Mouse (Mus musculus) MEL (cell line): ENCODE data around the gene Fyttd1. TPM values are rescaled to one million over a fixed set of nuclear protein-coding genes. Genes with fewer than 3 reads are reported as not detected.
"Not testable (repeated sequence)": the region's sequence is repeated elsewhere in the genome, so short reads cannot be mapped to it uniquely, and the experiment has no call there.

Experiments
- DNase-seq: peaks from one replicate; pipeline ENCODE4 v3.0.0; 2011; ENCODE audit warnings: low read depth, low spot score
- H3K27ac ChIP-seq: 2 replicates; pipeline ENCODE4 v1.5.1; 2012; ENCODE audit warnings: low read depth, mild to moderate bottlenecking, control low read depth, low read length, moderate library complexity; ENCODE audit not compliant: control insufficient read depth
- H3K27me3 ChIP-seq, 2 experiments: fragments of 150-350 bp in 1 of 2; sonication (generic) in 1 of 2; 2 replicates each; pipeline ENCODE4 v1.6.1; 2012; ENCODE audit warnings: low read length in 2 of 2, mild to moderate bottlenecking in 2 of 2, improper control_type of control experiment in 1 of 2, moderate library complexity in 1 of 2; ENCODE audit not compliant: insufficient read depth in 2 of 2, control insufficient read depth in 1 of 2
- H3K36me3 ChIP-seq, 2 experiments: 2 replicates each; pipeline ENCODE4 v1.6.1; 2012 to 2014; ENCODE audit warnings: low read length in 2 of 2, improper control_type of control experiment in 1 of 2, inconsistent platforms in 1 of 2, mild to moderate bottlenecking in 1 of 2; ENCODE audit not compliant: insufficient read depth in 2 of 2, control insufficient read depth in 1 of 2
- H3K4me1 ChIP-seq, 2 experiments: fragments of 150-350 bp in 1 of 2; sonication (generic) in 1 of 2; 2 replicates each; pipeline ENCODE4 v1.6.1; 2012; ENCODE audit warnings: low read length in 2 of 2, improper control_type of control experiment in 1 of 2, mild to moderate bottlenecking in 1 of 2; ENCODE audit not compliant: insufficient read depth in 2 of 2, control insufficient read depth in 1 of 2
- H3K4me3 ChIP-seq, 2 experiments: fragments of 150-350 bp in 1 of 2; sonication (generic) in 1 of 2; 2 replicates each; pipeline ENCODE4 v1.5.1; 2012; ENCODE audit warnings: low read depth in 2 of 2, low read length in 2 of 2, mild to moderate bottlenecking in 2 of 2, moderate library complexity in 2 of 2, control low read depth in 1 of 2, improper control_type of control experiment in 1 of 2; ENCODE audit not compliant: control insufficient read depth in 1 of 2, insufficient read depth in 1 of 2
- H3K79me2 ChIP-seq: 2 replicates; pipeline ENCODE4 v1.6.1; 2012; ENCODE audit warnings: mild to moderate bottlenecking, low read length, moderate library complexity; ENCODE audit not compliant: control insufficient read depth, poor library complexity, insufficient read depth
- H3K9ac ChIP-seq: 2 replicates; pipeline ENCODE4 v1.6.1; 2012; ENCODE audit warnings: low read depth, mild to moderate bottlenecking, control low read depth, low read length, moderate library complexity; ENCODE audit not compliant: control insufficient read depth, poor library complexity, severe bottlenecking
- H3K9me3 ChIP-seq: fragments of 150-350 bp; sonication (generic); replicated peaks from 2 replicates; pipeline ENCODE4 v1.6.1; 2012; ENCODE audit warnings: mild to moderate bottlenecking, low read length, improper control_type of control experiment, moderate library complexity; ENCODE audit not compliant: insufficient read depth
- BHLHE40 ChIP-seq: IDR thresholded peaks from 2 replicates; pipeline ENCODE4 v1.6.1; 2012; ENCODE audit warnings: low read depth, mild to moderate bottlenecking, inconsistent platforms, low read length, improper control_type of control experiment, borderline replicate concordance
- CHD2 ChIP-seq: IDR thresholded peaks from 2 replicates; pipeline ENCODE4 v1.6.1; 2011; ENCODE audit warnings: low read length, improper control_type of control experiment
- HCFC1 ChIP-seq: IDR thresholded peaks from 2 replicates; pipeline ENCODE4 v1.6.1; 2012; ENCODE audit warnings: low read depth, mild to moderate bottlenecking, inconsistent platforms, low read length, improper control_type of control experiment, moderate library complexity
- KAT2A ChIP-seq: conservative IDR thresholded peaks from 2 replicates; pipeline ENCODE4 v1.6.1; 2012; ENCODE audit warnings: low read depth, low read length, improper control_type of control experiment, inconsistent platforms
- MAFK ChIP-seq: IDR thresholded peaks from 2 replicates; pipeline ENCODE4 v1.6.1; 2011; ENCODE audit warnings: low read depth, mild to moderate bottlenecking, low read length, improper control_type of control experiment, borderline replicate concordance
- MAZ ChIP-seq: IDR thresholded peaks from 2 replicates; pipeline ENCODE4 v1.6.1; 2012; ENCODE audit warnings: low read depth, mild to moderate bottlenecking, inconsistent platforms, low read length, improper control_type of control experiment
- MEF2A ChIP-seq: IDR thresholded peaks from 2 replicates; pipeline ENCODE4 v1.6.1; 2014; ENCODE audit warnings: low read depth, mild to moderate bottlenecking, inconsistent platforms, low read length, improper control_type of control experiment; ENCODE audit not compliant: poor library complexity, insufficient replicate concordance, severe bottlenecking; ENCODE audit errors: extremely low read depth
- NELFE ChIP-seq: IDR thresholded peaks from 2 replicates; pipeline ENCODE4 v1.6.1; 2011; ENCODE audit warnings: low read depth, low read length, improper control_type of control experiment
- NRF1 ChIP-seq: IDR thresholded peaks from 2 replicates; pipeline ENCODE4 v1.6.1; 2014; ENCODE audit warnings: low read depth, mild to moderate bottlenecking, inconsistent platforms, low read length, improper control_type of control experiment, moderate library complexity; ENCODE audit not compliant: poor library complexity, insufficient read depth, severe bottlenecking
- POLR2AphosphoS2 ChIP-seq: IDR thresholded peaks from 2 replicates; pipeline ENCODE4 v1.6.1; 2011; ENCODE audit warnings: low read length, improper control_type of control experiment
- POLR2AphosphoS5 ChIP-seq: IDR thresholded peaks from 2 replicates; pipeline ENCODE4 v1.6.1; 2012; ENCODE audit warnings: low read depth, borderline replicate concordance, mild to moderate bottlenecking, inconsistent platforms, low read length, moderate library complexity, mixed read lengths
- TCF12 ChIP-seq: IDR thresholded peaks from 2 replicates; pipeline ENCODE4 v1.6.1; 2014; ENCODE audit warnings: low read depth, mild to moderate bottlenecking, inconsistent platforms, low read length, improper control_type of control experiment, moderate library complexity
- UBTF ChIP-seq: IDR thresholded peaks from 2 replicates; pipeline ENCODE4 v1.6.1; 2012; ENCODE audit warnings: low read depth, mild to moderate bottlenecking, inconsistent platforms, low read length, improper control_type of control experiment, moderate library complexity, borderline replicate concordance; ENCODE audit not compliant: insufficient read depth
- ZKSCAN1 ChIP-seq: IDR thresholded peaks from 2 replicates; pipeline ENCODE4 v1.6.1; 2012; ENCODE audit warnings: low read depth, mild to moderate bottlenecking, inconsistent platforms, low read length, improper control_type of control experiment, moderate library complexity
- ZNF384 ChIP-seq: IDR thresholded peaks from 2 replicates; pipeline ENCODE4 v1.6.1; 2012; ENCODE audit warnings: low read depth, mild to moderate bottlenecking, inconsistent platforms, low read length, improper control_type of control experiment
- polyA plus RNA-seq, 2 experiments: library from polyadenylated mRNA; stranded (reverse) in 1 of 2; unstranded in 1 of 2; fragments of >175 nt in 1 of 2; fragments of >200 nt in 1 of 2; gene quantifications; 2 replicates each; pipeline versions ENCODE4 v1.2.1 to v1.2.4; 2012; ENCODE audit warnings: low replicate concordance in 2 of 2, low read depth in 1 of 2; ENCODE audit not compliant: insufficient read length in 2 of 2, insufficient read depth in 1 of 2, missing spikeins in 1 of 2
- total RNA-seq: library from RNA; depleted of rRNA; stranded (reverse); fragments of 300-350 nt; gene quantifications from 2 replicates; pipeline ENCODE4 v1.2.3, GENCODE M21; 2012

Gene Fyttd1
- total and polyA plus RNA-seq, 3 experiments, result 44.3 to 76.0 TPM; not detected in 1

DNA sequence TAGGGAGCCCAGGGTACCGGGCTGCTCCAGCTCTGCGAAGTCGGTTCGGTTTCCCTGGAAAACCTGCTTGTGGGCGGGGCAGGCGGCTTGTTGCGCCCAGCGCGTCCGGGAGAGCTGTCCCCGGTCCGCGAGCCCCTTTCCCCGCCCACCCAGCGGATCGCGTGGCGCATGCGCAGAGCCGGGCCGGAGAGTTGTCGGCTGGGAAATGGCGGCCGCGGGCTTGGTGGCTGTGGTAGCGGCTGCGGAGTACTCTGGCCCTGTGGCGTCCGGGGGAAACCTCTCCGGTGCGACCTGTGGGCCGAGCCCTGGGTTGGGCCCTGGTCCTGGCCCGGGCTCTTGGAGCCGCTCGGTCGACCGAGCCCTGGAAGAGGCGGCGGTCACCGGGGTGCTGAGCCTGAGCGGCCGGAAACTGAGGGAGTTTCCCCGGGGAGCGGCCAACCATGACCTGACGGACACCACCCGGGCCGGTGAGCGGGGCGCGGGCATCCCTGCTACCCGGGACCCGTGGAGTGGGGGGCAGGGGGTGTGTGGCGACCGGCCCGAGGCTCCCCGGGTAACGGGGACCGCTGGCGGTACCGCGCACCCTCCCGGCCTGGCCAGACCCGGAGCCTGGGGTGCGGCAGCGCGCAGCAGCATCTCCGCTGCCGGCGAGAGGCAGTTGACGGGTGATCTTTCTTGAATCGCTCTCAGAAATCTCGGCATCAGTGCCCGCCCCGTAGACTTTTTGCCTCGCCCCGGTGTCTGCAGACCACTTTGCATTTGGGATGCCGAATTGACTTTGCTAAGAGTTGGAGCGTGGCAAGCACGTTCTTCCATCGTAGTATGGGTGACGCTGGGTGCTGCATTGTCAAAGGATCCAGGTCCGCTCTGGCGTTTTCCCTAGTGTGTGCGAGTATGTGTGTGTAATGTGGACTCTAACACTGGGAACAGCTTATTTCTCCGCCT lies 36.9 kb downstream of the Fyttd1 start, which contains the start of gene Lrch3 (continued):
- TF ChIP-seq TCF12 (peak; percentile 69), POLR2AphosphoS5 (no peak), ZKSCAN1 (no peak), MAZ (no peak; the same call in 1 of the 2 replicates)

DNA sequence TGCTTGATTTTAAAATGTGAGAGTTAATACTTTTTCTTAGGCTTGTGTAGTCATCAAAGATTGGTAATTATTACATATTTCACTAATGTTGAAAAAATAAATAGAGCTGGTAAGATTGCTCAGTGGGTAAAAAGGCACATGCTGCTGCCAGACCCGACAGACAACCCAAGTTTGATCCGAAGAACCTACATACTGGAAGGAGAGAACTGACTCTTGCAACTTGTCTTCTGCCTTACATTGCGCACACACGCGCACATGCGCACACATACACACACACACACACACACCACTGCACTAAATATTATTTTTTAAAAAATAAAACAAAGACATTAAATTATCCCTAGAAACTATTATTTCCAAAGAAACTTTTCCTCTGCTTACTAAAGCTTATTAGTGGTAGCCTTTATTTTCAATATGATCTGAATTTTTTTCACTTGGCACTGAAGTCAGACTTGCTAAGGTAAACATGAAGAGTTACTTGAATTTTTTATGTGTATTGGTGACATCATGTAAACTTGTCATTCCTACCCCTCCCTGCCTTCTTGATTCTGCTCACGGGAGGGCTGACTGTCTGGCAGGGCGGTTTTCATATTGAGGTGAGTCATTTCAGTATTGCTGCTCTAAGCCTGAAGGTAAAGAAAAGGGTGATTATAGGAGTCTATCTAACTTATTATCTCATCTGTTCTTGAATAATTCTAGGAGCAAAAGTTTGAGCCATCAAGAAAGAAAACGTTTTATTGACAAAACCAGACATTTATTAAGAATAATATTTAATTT lies 38.2 kb downstream of the Fyttd1 start:
- H3K27me3 ChIP-seq, result no peaks in the 10 kb centered on the region
- H3K4me3 ChIP-seq, result peak overlapping the region; percentile 46 to 98
- peaks cover 24% of the 10 kb centered on the region for H3K79me2 ChIP-seq
- H3K36me3 ChIP-seq, result peaks cover 7 to 28% of the 10 kb centered on the region in 2 experiments
- no peak overlapping the region for H3K27ac ChIP-seq
- no peak for TF ChIP-seq NELFE
- TF ChIP-seq NRF1, result peak; percentile 51; the same call in 1 of the 2 replicates
- TF ChIP-seq, all 39 proteins: peak for 1
- peak overlapping the region; percentile 96 for H3K9ac ChIP-seq
- H3K4me1 ChIP-seq, result peaks cover 10 to 20% of the 10 kb centered on the region in 2 experiments
- H3K9me3 ChIP-seq, result no peaks in the 10 kb centered on the region
- DNase-seq, result peak; percentile 55

DNA sequence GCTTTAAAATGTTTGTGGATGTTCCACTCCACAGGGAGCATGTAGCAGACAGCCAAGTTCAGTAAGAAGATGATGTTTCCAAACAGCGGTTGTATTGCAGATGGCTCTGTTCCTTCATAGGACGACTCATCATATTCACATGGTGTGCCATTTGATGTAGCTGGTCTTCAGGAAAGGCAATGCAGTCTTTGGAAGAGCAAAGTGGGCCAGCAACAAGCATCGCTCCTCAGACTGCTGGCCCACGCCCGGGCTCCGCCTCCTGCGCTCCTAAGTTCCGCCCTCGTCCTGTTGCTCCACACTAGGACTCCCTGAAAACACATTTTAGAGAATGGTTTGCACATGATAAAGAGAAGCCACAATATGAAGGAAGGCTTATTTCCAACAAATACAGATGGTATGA lies 49.3 kb downstream of the Fyttd1 start:
- H3K9ac ChIP-seq, H3K36me3 ChIP-seq, DNase-seq, H3K9me3 ChIP-seq, H3K4me1 ChIP-seq, H3K4me3 ChIP-seq, H3K27ac ChIP-seq, H3K27me3 ChIP-seq: not testable (repeated sequence)
- peaks cover 12% of the 10 kb centered on the region for H3K79me2 ChIP-seq

DNA sequence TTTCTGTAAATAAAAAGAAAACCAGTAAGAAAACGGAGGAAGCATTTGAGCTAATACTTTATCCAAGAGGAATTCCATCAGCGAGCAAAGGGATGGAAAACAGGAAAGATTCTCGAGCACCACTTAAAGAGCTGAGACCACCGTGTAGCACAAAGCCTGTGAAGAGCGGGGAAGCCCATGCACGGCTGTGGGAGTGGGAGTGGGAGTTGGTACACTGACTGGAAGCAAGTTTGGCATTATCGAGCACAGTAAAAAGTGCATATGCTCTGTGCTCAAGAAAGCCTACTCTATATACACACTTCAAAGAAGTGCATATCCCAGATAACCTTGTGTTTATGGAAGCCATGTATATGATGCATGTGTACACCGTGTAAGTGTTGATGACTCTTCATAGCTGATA lies 49.7 kb downstream of the Fyttd1 start:
- TF ChIP-seq ZNF384 (no peak), KAT2A (no peak), BHLHE40 (no peak), UBTF (no peak), NELFE (no peak), MEF2A (no peak), POLR2AphosphoS2 (no peak), HCFC1 (no peak), CHD2 (no peak), MAFK (no peak), NRF1 (no peak)

More for the DNA sequence above, 49.7 kb downstream of the Fyttd1 start:
- Histone ChIP-seq H3K9ac (no peak overlapping the region), H3K79me2 (peaks cover 12% of the 10 kb centered on the region), H3K27me3 (no peaks in the 10 kb centered on the region), H3K27ac (no peak overlapping the region), H3K9me3 (no peaks in the 10 kb centered on the region), H3K4me3 (no peak overlapping the region), H3K4me1 (no peaks in the 10 kb centered on the region), H3K36me3 (no peaks in the 10 kb centered on the region; a peak in 1 of 4 replicates)
- no peak for DNase-seq
